Mouse (Mus musculus) forebrain, embryonic 15.5 days (tissue): ENCODE data around the gene Rhpn2. TPM values are rescaled to one million over a fixed set of nuclear protein-coding genes. Genes with fewer than 3 reads are reported as not detected.

ENCODE experiments used
- ATAC-seq: fragments of 200-750 bp; cut with Nextera tagmentation; replicated peaks from 2 replicates; pipeline ENCODE4 v1.8.0; 2017; ENCODE audit warnings: mild to moderate bottlenecking, moderate TSS enrichment, moderate library complexity
- H3K27ac ChIP-seq: fragments of 300-500 bp; sonication (generic); replicated peaks from 2 replicates; pipeline ENCODE4 v1.5.1; 2015; ENCODE audit warnings: mild to moderate bottlenecking, inconsistent platforms
- H3K27me3 ChIP-seq: fragments of 300-500 bp; sonication (generic); 2 replicates; pipeline ENCODE4 v1.6.1; 2015; ENCODE audit warnings: inconsistent platforms
- H3K36me3 ChIP-seq: fragments of 300-500 bp; sonication (generic); 2 replicates; pipeline ENCODE4 v1.6.1; 2015; ENCODE audit warnings: mild to moderate bottlenecking, inconsistent platforms
- H3K4me1 ChIP-seq: fragments of 300-500 bp; sonication (generic); 2 replicates; pipeline ENCODE4 v1.6.1; 2015; ENCODE audit warnings: inconsistent platforms
- H3K4me2 ChIP-seq: fragments of 300-500 bp; sonication (generic); replicated peaks from 2 replicates; pipeline ENCODE4 v1.6.1; 2015; ENCODE audit warnings: mild to moderate bottlenecking, inconsistent platforms
- H3K4me3 ChIP-seq: fragments of 300-500 bp; sonication (generic); 2 replicates; pipeline ENCODE4 v1.5.1; 2015; ENCODE audit warnings: mild to moderate bottlenecking, inconsistent platforms
- H3K9ac ChIP-seq: fragments of 300-500 bp; sonication (generic); replicated peaks from 2 replicates; pipeline ENCODE4 v1.6.1; 2015; ENCODE audit warnings: mild to moderate bottlenecking, inconsistent platforms
- H3K9me3 ChIP-seq: fragments of 300-500 bp; sonication (generic); 2 replicates; pipeline ENCODE4 v1.6.1; 2016; ENCODE audit warnings: inconsistent platforms
- whole genome bisulfite sequencing: fragments of 180-500 bp; shearing (Covaris S2); methylation state at CpG from one replicate; pipeline ENCODE4 v1.1.7; 2015; ENCODE audit warnings: mixed read lengths; 5-methylcytosine and 5-hydroxymethylcytosine counted together
- polyA plus RNA-seq: library from polyadenylated mRNA; unstranded; fragments of >200 nt; fragmentation: Nextera tagmentation; extraction: Ambion mirVana; gene quantifications from 2 replicates; pipeline ENCODE4 v1.2.1, GENCODE M21; 2015

The Rhpn2 gene
- polyA plus RNA-seq, 1 experiment from 2014 or later: 1.3 TPM

DNA sequence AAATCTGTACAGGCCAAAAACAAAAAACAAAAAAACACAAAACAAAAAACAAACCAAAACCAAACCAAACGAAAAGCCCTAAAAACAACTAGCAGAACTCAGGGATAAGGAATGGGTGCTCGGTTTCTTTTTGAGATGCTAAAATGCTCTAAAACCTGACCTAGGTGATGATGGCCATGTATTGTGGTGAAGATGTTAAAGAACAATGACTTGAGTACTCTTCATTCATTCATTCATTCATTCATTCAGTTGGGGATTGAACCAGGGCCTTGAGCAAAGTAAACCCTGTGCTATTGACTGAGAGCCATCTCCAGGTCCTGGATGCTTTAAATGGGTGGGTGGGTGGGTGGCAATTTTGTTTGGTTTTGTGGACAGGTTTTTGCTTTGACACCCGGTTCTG, 17.2 kb downstream of the Rhpn2 start:
- Histone ChIP-seq H3K4me3 (no peak overlapping the region), H3K9me3 (no peaks in the 10 kb centered on the region), H3K27ac (no peak overlapping the region), H3K36me3 (no peaks in the 10 kb centered on the region), H3K27me3 (no peaks in the 10 kb centered on the region), H3K9ac (no peak overlapping the region), H3K4me2 (no peak overlapping the region), H3K4me1 (no peaks in the 10 kb centered on the region)
- ATAC-seq: no peak
- 90% methylated on average over 3 of the region's 3 CpGs for WGBS

- 96% methylated on average over 15 of the region's 15 CpGs for WGBS
- Histone ChIP-seq H3K27me3 (no peaks in the 10 kb centered on the region), H3K4me1 (no peaks in the 10 kb centered on the region), H3K4me3 (no peak overlapping the region), H3K9me3 (no peaks in the 10 kb centered on the region), H3K36me3 (no peaks in the 10 kb centered on the region), H3K9ac (no peak overlapping the region), H3K4me2 (no peak overlapping the region), H3K27ac (no peak overlapping the region)
- no peak for ATAC-seq
These were observed 19.3 kb downstream of the Rhpn2 start for GRCm38 (mm10) chr7:35353306-35353705.

- no peak for ATAC-seq
- no peaks in the 10 kb centered on the region for H3K4me1 ChIP-seq
- no peak overlapping the region for H3K4me3 ChIP-seq
- 85% methylated on average over 5 of the region's 5 CpGs for WGBS
- H3K27me3 ChIP-seq: no peaks in the 10 kb centered on the region
- no peaks in the 10 kb centered on the region for H3K36me3 ChIP-seq
- no peaks in the 10 kb centered on the region for H3K9me3 ChIP-seq
- H3K27ac ChIP-seq: no peak overlapping the region
- H3K9ac ChIP-seq: no peak overlapping the region
- H3K4me2 ChIP-seq: no peak overlapping the region
These were observed 21.4 kb downstream of the Rhpn2 start for GRCm38 (mm10) chr7:35355303-35355872.

DNA sequence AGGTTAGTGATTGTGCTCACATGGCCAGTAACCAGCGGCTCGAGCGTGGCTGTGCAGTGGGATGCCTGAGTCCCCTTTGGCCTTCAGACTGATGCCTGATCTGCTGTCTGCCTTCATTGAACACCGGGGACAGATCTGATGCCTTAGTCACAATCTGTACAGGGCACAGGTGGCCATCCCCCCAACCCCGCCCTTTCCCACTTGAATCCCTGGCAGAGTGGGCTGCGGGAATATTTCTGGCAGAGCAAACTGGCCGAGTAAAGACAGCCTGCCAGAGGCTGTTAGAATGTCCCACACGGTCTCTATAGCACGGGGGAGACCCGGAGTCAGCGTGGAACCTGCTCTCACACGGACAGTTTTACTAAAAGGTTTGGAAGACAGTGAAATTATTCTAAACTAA, 23.7 kb downstream of the Rhpn2 start:
- no peak overlapping the region for H3K4me3 ChIP-seq
- no peaks in the 10 kb centered on the region for H3K9me3 ChIP-seq
- H3K27ac ChIP-seq: no peak overlapping the region
- WGBS: 88% methylated on average over 12 of the region's 12 CpGs
- no peak overlapping the region for H3K9ac ChIP-seq
- H3K4me2 ChIP-seq: no peak overlapping the region
- no peaks in the 10 kb centered on the region for H3K4me1 ChIP-seq
- H3K27me3 ChIP-seq: no peaks in the 10 kb centered on the region
- ATAC-seq: no peak
- no peaks in the 10 kb centered on the region for H3K36me3 ChIP-seq

DNA sequence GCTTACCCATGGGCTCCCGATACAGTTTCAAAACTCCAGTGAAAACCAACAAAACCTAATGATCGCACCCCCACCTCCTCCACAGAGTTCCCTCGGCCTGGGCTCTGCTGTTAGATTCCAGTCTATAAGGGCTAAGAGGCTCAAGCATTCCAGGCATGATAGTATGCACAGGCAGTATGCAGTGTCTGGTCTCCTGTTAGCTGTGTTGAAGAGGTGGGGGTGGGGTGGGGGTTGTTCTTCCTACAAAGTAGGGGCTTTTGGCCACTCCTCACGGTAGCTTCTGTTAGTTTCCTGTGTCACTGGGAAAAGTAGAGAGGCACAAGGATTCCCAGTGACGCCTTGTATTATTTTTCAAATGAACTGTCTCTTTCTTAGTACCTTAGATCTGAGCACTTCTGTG, 28.3 kb downstream of the Rhpn2 start:
- ATAC-seq: no peak
- H3K27ac ChIP-seq: no peak overlapping the region
- H3K9me3 ChIP-seq: no peaks in the 10 kb centered on the region
- H3K36me3 ChIP-seq: no peaks in the 10 kb centered on the region
- H3K4me3 ChIP-seq: no peak overlapping the region
- WGBS: 85% methylated on average over 5 of the region's 5 CpGs
- H3K27me3 ChIP-seq: no peaks in the 10 kb centered on the region
- H3K4me1 ChIP-seq: no peaks in the 10 kb centered on the region
- H3K4me2 ChIP-seq: no peak overlapping the region
- H3K9ac ChIP-seq: no peak overlapping the region

- 88% methylated on average over 5 of the region's 5 CpGs for WGBS
- Histone ChIP-seq H3K4me1 (no peaks in the 10 kb centered on the region), H3K27ac (no peak overlapping the region), H3K27me3 (no peaks in the 10 kb centered on the region), H3K36me3 (no peaks in the 10 kb centered on the region), H3K4me3 (no peak overlapping the region), H3K4me2 (no peak overlapping the region), H3K9ac (no peak overlapping the region), H3K9me3 (no peaks in the 10 kb centered on the region)
- ATAC-seq: no peak
These were observed 28.9 kb downstream of the Rhpn2 start for GRCm38 (mm10) chr7:35362868-35363267.

- Histone ChIP-seq H3K27ac (no peak overlapping the region), H3K9me3 (no peaks in the 10 kb centered on the region), H3K4me1 (no peaks in the 10 kb centered on the region), H3K36me3 (no peaks in the 10 kb centered on the region), H3K27me3 (no peaks in the 10 kb centered on the region), H3K4me3 (no peak overlapping the region), H3K9ac (no peak overlapping the region), H3K4me2 (no peak overlapping the region)
- WGBS: 82% methylated on average over 12 of the region's 12 CpGs
- no peak for ATAC-seq
These were observed 31.4 kb downstream of the Rhpn2 start for GRCm38 (mm10) chr7:35365161-35365910.

- Histone ChIP-seq H3K4me3 (no peak overlapping the region), H3K4me1 (no peaks in the 10 kb centered on the region), H3K4me2 (no peak overlapping the region), H3K27me3 (no peaks in the 10 kb centered on the region), H3K9me3 (no peaks in the 10 kb centered on the region), H3K27ac (no peak overlapping the region), H3K9ac (no peak overlapping the region), H3K36me3 (no peaks in the 10 kb centered on the region)
- no peak for ATAC-seq
- 9% methylated on average over 14 of the region's 14 CpGs for WGBS
These were observed 37.1 kb downstream of the Rhpn2 start for GRCm38 (mm10) chr7:35371096-35371495.

DNA sequence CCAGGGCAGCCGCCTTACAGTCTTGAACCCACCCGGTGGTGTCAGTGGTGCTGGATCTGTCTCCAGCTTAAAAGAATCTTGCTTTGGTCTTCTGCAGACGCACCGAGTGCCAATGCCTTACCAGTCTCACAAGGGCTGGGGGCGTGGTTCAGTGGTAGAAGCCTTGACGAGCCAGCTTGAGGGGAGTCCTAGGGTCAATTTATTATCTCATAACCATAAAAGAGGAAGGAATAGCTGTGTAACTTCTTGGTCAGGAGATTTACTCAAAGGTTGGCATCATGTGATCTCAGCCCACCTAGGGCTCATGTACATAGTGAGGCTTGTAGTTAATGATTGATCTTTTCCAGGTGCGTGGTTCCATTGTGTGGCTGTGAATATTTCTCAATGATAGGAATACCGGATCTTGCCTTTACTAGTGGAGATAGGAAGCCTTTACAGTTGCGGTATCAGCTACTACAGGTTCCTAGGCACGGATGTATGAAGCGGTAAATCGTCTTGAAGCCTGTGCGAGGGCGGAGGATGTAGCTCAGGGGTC, 38.6 kb downstream of the Rhpn2 start:
- no peaks in the 10 kb centered on the region for H3K4me1 ChIP-seq
- ATAC-seq: no peak
- H3K4me3 ChIP-seq: no peak overlapping the region
- WGBS: 93% methylated on average over 14 of the region's 14 CpGs
- no peak overlapping the region for H3K9ac ChIP-seq
- H3K9me3 ChIP-seq: no peaks in the 10 kb centered on the region
- no peaks in the 10 kb centered on the region for H3K27me3 ChIP-seq
- H3K36me3 ChIP-seq: no peaks in the 10 kb centered on the region
- H3K27ac ChIP-seq: no peak overlapping the region
- H3K4me2 ChIP-seq: no peak overlapping the region

GRCm38 (mm10) chr7:35373146-35373989, 39.4 kb downstream of the Rhpn2 start:
- no peak for ATAC-seq
- Histone ChIP-seq H3K4me2 (no peak overlapping the region), H3K4me3 (no peak overlapping the region), H3K4me1 (no peaks in the 10 kb centered on the region), H3K9me3 (no peaks in the 10 kb centered on the region), H3K27me3 (no peaks in the 10 kb centered on the region), H3K36me3 (no peaks in the 10 kb centered on the region), H3K9ac (no peak overlapping the region), H3K27ac (no peak overlapping the region)
- 65% methylated on average over 16 of the region's 16 CpGs for WGBS

DNA sequence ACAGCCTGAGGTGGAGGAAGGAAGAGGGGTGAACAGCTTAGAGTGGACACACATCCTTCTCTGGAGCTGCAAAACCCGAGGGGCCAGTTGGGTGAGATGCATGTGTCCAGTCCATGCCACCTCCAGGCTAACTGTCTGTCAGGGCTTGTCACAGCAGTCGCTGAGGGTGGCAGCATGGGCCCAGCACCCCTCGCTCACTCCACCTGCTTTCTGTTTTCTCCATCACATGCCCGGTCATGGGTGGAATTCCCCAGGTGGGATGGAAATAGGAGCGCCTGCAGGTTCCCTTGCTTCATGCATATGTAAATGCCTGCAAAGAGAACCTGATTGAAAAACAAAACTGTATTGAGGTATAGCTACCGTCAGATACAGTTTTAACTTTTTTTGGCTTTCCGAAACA, 40.3 kb downstream of the Rhpn2 start:
- Histone ChIP-seq H3K27ac (no peak overlapping the region), H3K36me3 (no peaks in the 10 kb centered on the region), H3K4me3 (no peak overlapping the region), H3K9me3 (no peaks in the 10 kb centered on the region), H3K4me2 (no peak overlapping the region), H3K9ac (no peak overlapping the region), H3K27me3 (no peaks in the 10 kb centered on the region), H3K4me1 (no peaks in the 10 kb centered on the region)
- ATAC-seq: no peak
- 88% methylated on average over 7 of the region's 7 CpGs for WGBS

DNA sequence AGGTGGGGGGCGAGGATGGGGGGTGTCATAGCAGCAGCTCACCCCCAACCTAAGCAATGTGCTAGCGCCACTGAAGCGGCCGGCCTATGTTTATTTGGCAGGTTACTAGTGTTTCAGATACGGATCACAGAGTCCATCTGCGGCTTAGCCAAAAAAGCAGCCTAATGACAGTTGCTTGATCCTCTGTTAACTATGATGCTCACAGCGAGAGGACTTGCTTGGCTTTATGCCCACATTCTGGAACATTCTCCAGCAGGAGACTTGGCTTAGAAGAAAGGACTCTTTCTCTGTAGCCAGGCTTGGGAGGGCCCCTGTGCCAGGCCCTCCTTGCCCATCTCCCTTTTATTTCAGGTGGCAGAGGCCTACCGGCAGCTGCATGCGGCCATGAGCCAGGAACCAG, 42.7 kb downstream of the Rhpn2 start:
- H3K9ac ChIP-seq: no peak overlapping the region
- 0 out of 2 replicates have a peak, but pooled peaks have one; percentile 26 for ATAC-seq

More for the DNA sequence above, 42.7 kb downstream of the Rhpn2 start:
- H3K4me3 ChIP-seq: no peak overlapping the region
- H3K9me3 ChIP-seq: no peaks in the 10 kb centered on the region
- H3K4me1 ChIP-seq: no peaks in the 10 kb centered on the region
- WGBS: 67% methylated on average over 9 of the region's 9 CpGs
- no peaks in the 10 kb centered on the region for H3K27me3 ChIP-seq
- no peaks in the 10 kb centered on the region for H3K36me3 ChIP-seq
- no peak overlapping the region for H3K27ac ChIP-seq
- no peak overlapping the region for H3K4me2 ChIP-seq
